Mouse (Mus musculus) limb, embryonic 13.5 days (tissue): ENCODE data around the gene Gch1. TPM values are rescaled to one million over a fixed set of nuclear protein-coding genes. Genes with fewer than 3 reads are reported as not detected.

Source experiments
- ATAC-seq: fragments of 200-750 bp; cut with Nextera tagmentation; 2 replicates; pipeline ENCODE4 v1.8.0; 2017; ENCODE audit warnings: low read depth, moderate number of reproducible peaks, moderate TSS enrichment; ENCODE audit not compliant: low FRiP score
- H3K27ac ChIP-seq: fragments of 300-500 bp; sonication (generic); 2 replicates; pipeline ENCODE4 v1.5.1; 2015; ENCODE audit warnings: inconsistent platforms, mild to moderate bottlenecking, moderate library complexity
- H3K27me3 ChIP-seq: fragments of 300-500 bp; sonication (generic); 2 replicates; pipeline ENCODE4 v1.6.1; 2015; ENCODE audit warnings: mild to moderate bottlenecking, inconsistent platforms
- H3K36me3 ChIP-seq: fragments of 300-500 bp; sonication (generic); 2 replicates; pipeline ENCODE4 v1.6.1; 2015; ENCODE audit warnings: inconsistent platforms, mild to moderate bottlenecking, moderate library complexity
- H3K4me1 ChIP-seq: fragments of 300-500 bp; sonication (generic); 2 replicates; pipeline ENCODE4 v1.6.1; 2015; ENCODE audit warnings: inconsistent platforms
- H3K4me2 ChIP-seq: fragments of 300-500 bp; sonication (generic); replicated peaks from 2 replicates; pipeline ENCODE4 v1.6.1; 2015; ENCODE audit warnings: inconsistent platforms, mild to moderate bottlenecking, moderate library complexity
- H3K4me3 ChIP-seq: fragments of 300-500 bp; sonication (generic); 2 replicates; pipeline ENCODE4 v1.5.1; 2015; ENCODE audit warnings: moderate library complexity, mild to moderate bottlenecking, inconsistent platforms
- H3K9ac ChIP-seq: fragments of 300-500 bp; sonication (generic); 2 replicates; pipeline ENCODE4 v1.6.1; 2015; ENCODE audit warnings: mild to moderate bottlenecking, inconsistent platforms
- H3K9me3 ChIP-seq: fragments of 300-500 bp; sonication (generic); 2 replicates; pipeline ENCODE4 v1.6.1; 2016; ENCODE audit warnings: inconsistent platforms
- WGBS: fragments of 180-500 bp; shearing (Covaris S2); methylation state at CpG from one replicate; pipeline ENCODE4 v1.1.7; 2015; 5-methylcytosine and 5-hydroxymethylcytosine counted together
- polyA plus RNA-seq: library from polyadenylated mRNA; unstranded; fragments of >200 nt; fragmentation: Nextera tagmentation; extraction: Ambion mirVana; gene quantifications from 2 replicates; pipeline ENCODE4 v1.2.1, GENCODE M21; 2015

Gch1 gene
- polyA plus RNA-seq, 1 experiment from 2014 or later = 1.0 TPM

DNA sequence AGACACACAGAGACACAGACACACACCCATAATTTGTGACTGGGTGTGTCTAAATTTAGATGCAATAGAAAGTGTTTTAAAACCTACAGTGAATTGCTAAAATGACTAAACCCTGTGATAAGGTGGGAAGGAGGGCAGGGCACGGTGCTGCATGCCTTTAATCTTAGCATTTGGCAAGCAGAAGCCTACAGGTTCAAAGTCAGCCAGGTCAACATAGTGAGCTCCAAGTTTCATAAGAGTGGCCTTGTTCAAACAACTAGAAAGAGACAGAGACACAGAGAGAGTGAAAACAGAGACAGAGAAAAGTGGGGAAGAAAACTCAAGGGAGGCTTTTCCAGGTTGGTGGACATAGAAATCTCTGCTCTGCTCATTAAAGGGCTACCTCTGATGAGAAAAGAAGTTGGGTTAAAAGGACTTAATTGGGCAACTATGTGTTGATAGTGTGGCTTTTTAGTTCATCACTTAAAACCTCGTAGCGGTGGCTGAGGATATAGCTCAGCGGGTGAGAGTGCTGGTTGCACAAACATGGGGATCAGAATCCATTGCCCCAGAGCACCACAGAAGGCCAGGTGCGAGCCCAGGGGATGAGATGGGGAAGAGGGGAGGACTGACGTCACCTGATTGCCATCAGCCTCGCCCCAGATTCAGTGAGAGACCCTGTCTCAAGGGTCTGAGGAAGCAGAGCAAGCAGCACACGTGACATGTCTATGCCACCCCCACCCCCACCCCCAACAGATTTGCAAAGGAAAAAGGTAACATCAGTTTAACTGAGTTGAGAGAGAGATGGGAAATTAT is 31.2 kb upstream of the Gch1 start:
- no peak overlapping the region for H3K27ac ChIP-seq
- no peaks in the 10 kb centered on the region for H3K36me3 ChIP-seq
- H3K4me2 ChIP-seq = no peak overlapping the region
- H3K9ac ChIP-seq = no peak overlapping the region
- no peaks in the 10 kb centered on the region for H3K27me3 ChIP-seq
- 78% methylated on average over 8 of the region's 8 CpGs for WGBS
- no peaks in the 10 kb centered on the region for H3K9me3 ChIP-seq
- H3K4me1 ChIP-seq = no peaks in the 10 kb centered on the region
- no peak overlapping the region for H3K4me3 ChIP-seq
- ATAC-seq = no peak

DNA sequence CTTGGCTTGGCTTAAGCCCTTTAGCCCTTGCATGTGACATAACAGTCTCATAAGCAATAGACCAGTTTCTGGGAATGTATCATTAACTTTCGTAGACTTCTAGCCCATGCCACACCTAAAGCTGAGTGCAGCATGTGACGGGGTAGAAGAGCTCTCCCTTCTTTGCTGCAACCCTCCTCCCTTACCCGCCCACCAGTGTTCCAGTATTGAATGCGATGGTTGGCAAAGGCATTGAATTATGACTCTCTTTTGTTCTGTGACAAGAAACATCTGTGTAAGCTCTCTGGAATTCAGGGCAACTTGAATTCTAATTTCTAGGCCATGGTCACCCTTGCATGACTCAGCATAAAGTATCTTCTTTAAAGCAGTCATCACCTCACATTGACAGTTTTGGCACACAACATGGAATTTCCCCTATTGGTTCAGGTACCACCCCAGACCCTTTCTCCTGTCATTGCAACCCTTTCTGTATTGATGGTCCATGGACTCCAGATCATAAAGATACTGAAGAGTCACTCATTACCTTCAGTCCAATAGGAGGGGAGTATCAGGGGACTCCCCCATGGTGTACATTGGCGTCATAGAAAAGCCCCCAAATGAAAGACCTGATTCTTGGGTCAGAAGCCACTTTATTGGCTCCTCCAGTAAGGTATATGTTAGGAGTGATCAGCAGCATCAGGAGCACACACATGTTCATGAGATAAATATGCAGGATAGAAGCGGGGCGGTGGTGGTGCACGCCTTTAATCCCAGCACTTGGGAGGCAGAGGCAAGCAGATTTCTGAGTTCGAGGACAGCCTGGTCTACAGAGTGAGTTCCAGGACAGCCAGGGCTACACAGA is 29.8 kb upstream of the Gch1 start:
- Histone ChIP-seq H3K4me1 (no peaks in the 10 kb centered on the region), H3K4me2 (no peak overlapping the region), H3K9ac (no peak overlapping the region), H3K9me3 (no peaks in the 10 kb centered on the region), H3K27ac (no peak overlapping the region), H3K27me3 (no peaks in the 10 kb centered on the region), H3K4me3 (no peak overlapping the region), H3K36me3 (no peaks in the 10 kb centered on the region)
- 88% methylated on average over 9 of the region's 9 CpGs for WGBS
- no peak for ATAC-seq

- Histone ChIP-seq H3K27me3 (no peaks in the 10 kb centered on the region), H3K4me1 (no peaks in the 10 kb centered on the region), H3K9ac (no peak overlapping the region), H3K4me3 (no peak overlapping the region), H3K27ac (no peak overlapping the region), H3K36me3 (no peaks in the 10 kb centered on the region), H3K4me2 (no peak overlapping the region), H3K9me3 (no peaks in the 10 kb centered on the region)
- WGBS = 84% methylated on average over 2 of the region's 2 CpGs
- ATAC-seq = no peak
Measured at GRCm38 (mm10) chr14:47216541-47216940, 27.3 kb upstream of the Gch1 start.

GRCm38 (mm10) chr14:47214367-47214766 is 25.2 kb upstream of the Gch1 start:
- H3K4me3 ChIP-seq = no peak overlapping the region
- no peaks in the 10 kb centered on the region for H3K27me3 ChIP-seq
- H3K4me1 ChIP-seq = no peaks in the 10 kb centered on the region
- H3K27ac ChIP-seq = no peak overlapping the region
- 81% methylated on average over 5 of the region's 5 CpGs for WGBS
- no peak overlapping the region for H3K9ac ChIP-seq
- no peaks in the 10 kb centered on the region for H3K36me3 ChIP-seq
- ATAC-seq = no peak
- no peaks in the 10 kb centered on the region for H3K9me3 ChIP-seq
- H3K4me2 ChIP-seq = no peak overlapping the region

GRCm38 (mm10) chr14:47213305-47213704 is 24.1 kb upstream of the Gch1 start:
- H3K4me2 ChIP-seq = no peak overlapping the region
- 86% methylated on average over 4 of the region's 4 CpGs for WGBS
- no peak overlapping the region for H3K27ac ChIP-seq
- no peak overlapping the region for H3K9ac ChIP-seq
- H3K9me3 ChIP-seq = no peaks in the 10 kb centered on the region
- no peaks in the 10 kb centered on the region for H3K4me1 ChIP-seq
- no peaks in the 10 kb centered on the region for H3K27me3 ChIP-seq
- H3K4me3 ChIP-seq = no peak overlapping the region
- H3K36me3 ChIP-seq = no peaks in the 10 kb centered on the region
- no peak for ATAC-seq

DNA sequence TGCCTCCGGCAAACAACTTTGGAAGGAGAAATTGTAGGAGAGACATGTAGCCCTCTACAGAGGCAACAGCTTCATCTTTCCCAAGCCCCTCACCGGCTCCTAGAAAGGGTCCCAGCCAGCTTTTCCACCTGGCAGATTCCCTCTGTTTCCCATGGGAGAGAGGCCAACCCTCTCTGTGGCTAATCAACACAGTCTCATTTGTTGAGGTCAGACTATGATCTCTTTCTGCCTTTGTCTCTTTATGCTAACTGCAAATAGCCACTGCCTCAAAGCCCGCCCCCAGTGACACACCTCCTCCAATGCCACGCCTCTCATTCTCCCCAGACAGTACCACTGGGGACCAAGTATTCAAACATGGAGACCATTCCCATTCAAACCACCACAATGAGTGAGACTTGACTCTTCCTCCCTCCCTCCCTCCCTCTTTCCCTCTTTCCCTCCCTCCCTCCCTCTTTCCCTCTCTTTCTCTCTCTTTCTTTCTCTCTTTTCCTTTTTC is 20.5 kb upstream of the Gch1 start:
- ATAC-seq = no peak
- H3K4me3 ChIP-seq = no peak overlapping the region
- WGBS = 80% methylated on average over 4 of the region's 4 CpGs
- no peaks in the 10 kb centered on the region for H3K9me3 ChIP-seq
- no peaks in the 10 kb centered on the region for H3K4me1 ChIP-seq
- H3K9ac ChIP-seq = no peak overlapping the region
- no peak overlapping the region for H3K4me2 ChIP-seq
- H3K36me3 ChIP-seq = no peaks in the 10 kb centered on the region
- no peaks in the 10 kb centered on the region for H3K27me3 ChIP-seq
- H3K27ac ChIP-seq = no peak overlapping the region

GRCm38 (mm10) chr14:47208564-47209493 is 19.6 kb upstream of the Gch1 start:
- Histone ChIP-seq H3K4me2 (no peak overlapping the region), H3K9me3 (no peaks in the 10 kb centered on the region), H3K9ac (no peak overlapping the region), H3K36me3 (no peaks in the 10 kb centered on the region), H3K4me1 (no peaks in the 10 kb centered on the region), H3K27me3 (no peaks in the 10 kb centered on the region), H3K4me3 (no peak overlapping the region), H3K27ac (no peak overlapping the region)
- 80% methylated on average over 12 of the region's 12 CpGs for WGBS
- ATAC-seq = no peak

- no peak for ATAC-seq
- no peak overlapping the region for H3K4me2 ChIP-seq
- no peak overlapping the region for H3K4me3 ChIP-seq
- no peaks in the 10 kb centered on the region for H3K36me3 ChIP-seq
- WGBS = 79% methylated on average over 3 of the region's 3 CpGs
- no peaks in the 10 kb centered on the region for H3K27me3 ChIP-seq
- H3K9ac ChIP-seq = no peak overlapping the region
- no peaks in the 10 kb centered on the region for H3K9me3 ChIP-seq
- H3K4me1 ChIP-seq = no peaks in the 10 kb centered on the region
- no peak overlapping the region for H3K27ac ChIP-seq
Measured at GRCm38 (mm10) chr14:47206601-47207000, 17.4 kb upstream of the Gch1 start.

DNA sequence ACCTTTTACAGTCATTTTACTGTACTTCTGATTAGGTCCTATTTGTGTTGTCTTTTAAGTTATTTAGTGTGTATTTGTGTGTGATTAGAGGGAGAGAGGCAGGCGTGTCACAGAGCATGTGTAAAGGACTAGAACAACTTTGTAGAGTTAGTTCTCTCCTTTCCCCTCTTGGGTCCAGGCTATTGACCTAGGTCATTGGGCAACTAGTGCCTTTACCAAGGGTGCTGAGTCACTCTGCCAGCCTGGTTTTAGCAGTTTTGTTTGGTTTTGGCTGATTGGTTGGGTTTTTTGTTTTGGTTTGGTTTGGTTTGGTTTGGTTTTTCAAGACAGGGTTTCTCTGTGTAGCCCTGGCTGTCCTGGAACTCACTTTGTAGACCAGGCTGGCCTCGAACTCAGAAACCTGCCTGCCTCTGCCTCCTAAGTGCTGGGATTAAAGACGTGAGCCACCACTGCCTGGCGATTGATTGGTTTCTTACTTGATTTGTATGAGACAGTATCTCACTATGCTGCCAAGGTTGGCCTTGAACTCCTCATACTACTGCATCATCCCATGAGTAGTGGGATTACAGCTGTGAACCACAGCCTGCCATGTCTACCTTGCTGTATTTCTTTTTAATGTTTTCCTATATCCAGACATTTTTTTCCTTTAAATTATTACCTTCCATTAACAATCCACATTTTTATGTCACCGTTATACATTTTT is 16.2 kb upstream of the Gch1 start:
- no peak overlapping the region for H3K9ac ChIP-seq
- no peak overlapping the region for H3K4me3 ChIP-seq
- ATAC-seq = no peak
- no peaks in the 10 kb centered on the region for H3K36me3 ChIP-seq
- no peaks in the 10 kb centered on the region for H3K4me1 ChIP-seq
- H3K4me2 ChIP-seq = no peak overlapping the region
- H3K27ac ChIP-seq = no peak overlapping the region
- 86% methylated on average over 5 of the region's 5 CpGs for WGBS
- no peaks in the 10 kb centered on the region for H3K9me3 ChIP-seq
- H3K27me3 ChIP-seq = no peaks in the 10 kb centered on the region

- ATAC-seq = no peak
- no peak overlapping the region for H3K9ac ChIP-seq
- 89% methylated on average over 3 of the region's 3 CpGs for WGBS
- no peaks in the 10 kb centered on the region for H3K36me3 ChIP-seq
- no peaks in the 10 kb centered on the region for H3K4me1 ChIP-seq
- H3K9me3 ChIP-seq = no peaks in the 10 kb centered on the region
- no peak overlapping the region for H3K4me3 ChIP-seq
- H3K27me3 ChIP-seq = no peaks in the 10 kb centered on the region
- H3K27ac ChIP-seq = no peak overlapping the region
- H3K4me2 ChIP-seq = no peak overlapping the region
Measured at GRCm38 (mm10) chr14:47197340-47197739, 8.1 kb upstream of the Gch1 start.

- no peaks in the 10 kb centered on the region for H3K9me3 ChIP-seq
- WGBS = 83% methylated on average over 8 of the region's 8 CpGs
- no peak overlapping the region for H3K4me2 ChIP-seq
- no peak overlapping the region for H3K4me3 ChIP-seq
- no peak overlapping the region for H3K9ac ChIP-seq
- H3K27me3 ChIP-seq = no peaks in the 10 kb centered on the region
- no peak overlapping the region for H3K27ac ChIP-seq
- no peaks in the 10 kb centered on the region for H3K36me3 ChIP-seq
- ATAC-seq = no peak
- H3K4me1 ChIP-seq = no peaks in the 10 kb centered on the region
Measured at GRCm38 (mm10) chr14:47196711-47197110, 7.5 kb upstream of the Gch1 start.
